Mouse (Mus musculus): ENCODE results near the gene Ppp1r2.

Gene Ppp1r2

DNA sequence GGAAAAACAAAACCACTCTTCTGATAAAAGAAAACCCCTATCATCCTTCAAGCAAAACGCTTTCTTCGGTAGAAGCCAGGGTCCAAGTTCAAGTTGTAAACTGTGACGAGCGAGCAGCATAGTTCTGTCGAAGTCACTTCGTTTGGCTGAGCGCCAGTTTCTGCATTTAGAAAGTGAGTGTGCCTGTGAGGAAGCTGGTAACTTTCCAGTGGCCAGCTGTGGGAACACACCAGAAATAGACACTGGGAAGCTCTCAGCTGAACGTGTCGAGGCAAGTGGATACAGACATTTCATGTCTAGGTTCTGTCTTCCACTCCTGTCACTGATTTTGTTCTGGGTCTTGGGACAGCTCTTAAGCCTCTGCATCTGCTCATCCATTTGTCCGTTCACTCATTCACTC, 15.2 kb upstream of the Ppp1r2 start:
- DNase-seq (ENCODE audit: low spot score) = no peak

- no peak for DNase-seq (ENCODE audit: low spot score)
Measured at GRCm38 (mm10) chr16:31287712-31288111, 12.6 kb upstream of the Ppp1r2 start.

DNA sequence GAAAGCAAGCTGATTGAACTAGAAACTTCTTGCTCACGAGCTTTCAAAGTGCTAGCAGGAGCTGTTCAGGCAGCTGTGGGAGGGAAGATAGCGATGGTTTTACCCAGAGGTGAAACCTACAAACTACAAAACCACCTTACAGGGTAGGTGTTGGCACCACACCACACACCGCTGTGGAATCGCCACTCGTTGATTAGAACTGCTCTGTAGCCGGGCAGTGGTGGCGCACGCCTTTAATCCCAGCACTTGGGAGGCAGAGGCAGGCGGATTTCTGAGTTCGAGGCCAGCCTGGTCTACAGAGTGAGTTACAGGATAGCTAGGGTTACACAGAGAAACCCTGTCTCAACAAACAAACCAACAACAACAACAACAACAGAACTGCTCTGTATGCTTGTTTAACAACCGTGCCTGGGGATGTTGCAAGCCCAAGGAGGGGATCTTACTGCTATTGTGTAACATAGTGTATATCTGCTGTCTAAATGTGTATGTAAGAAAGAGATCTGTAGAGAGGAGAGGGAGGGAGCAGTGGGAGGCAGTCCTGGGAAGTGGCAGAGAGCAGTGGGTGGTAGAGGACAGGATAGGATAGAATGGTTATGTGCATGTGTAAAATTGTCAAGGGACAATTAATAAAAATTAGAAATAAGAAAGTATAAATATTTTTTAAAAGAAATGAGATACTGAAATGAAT, 11.9 kb upstream of the Ppp1r2 start:
- DNase-seq (ENCODE audit: low spot score) = no peak

- DNase-seq (ENCODE audit: low spot score) = no peak
Measured at GRCm38 (mm10) chr16:31281981-31282380, 6.9 kb upstream of the Ppp1r2 start.

- DNase-seq (ENCODE audit: low spot score) = no peak
Measured at GRCm38 (mm10) chr16:31280176-31280575, 5.1 kb upstream of the Ppp1r2 start.

DNA sequence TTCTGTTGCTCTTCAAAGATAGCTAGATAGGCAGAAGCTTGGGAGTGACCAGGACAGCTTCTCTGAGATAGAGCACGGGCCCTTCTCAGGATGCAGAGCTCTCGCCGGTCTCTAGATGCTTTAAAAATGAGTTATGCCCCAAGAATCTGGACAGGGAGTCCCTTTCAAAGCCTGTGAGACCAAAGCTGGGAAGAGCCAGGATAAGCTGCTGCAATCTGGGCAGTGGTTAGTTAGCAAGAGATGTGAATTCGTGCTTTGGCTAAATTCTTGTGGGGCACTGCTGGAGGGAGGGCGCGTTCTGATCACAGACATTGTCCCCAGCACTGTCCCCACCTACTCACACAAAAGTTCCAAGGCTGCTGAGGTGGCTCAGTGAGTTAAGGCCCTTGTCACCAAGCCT, 3.5 kb upstream of the Ppp1r2 start:
- DNase-seq (ENCODE audit: low spot score) = no peak

- no peak for DNase-seq (ENCODE audit: low spot score)
Measured at GRCm38 (mm10) chr16:31278081-31278480, 3.0 kb upstream of the Ppp1r2 start.

GRCm38 (mm10) chr16:31276962-31277361, 1.9 kb upstream of the Ppp1r2 start:
- DNase-seq (ENCODE audit: low spot score) = no peak

DNA sequence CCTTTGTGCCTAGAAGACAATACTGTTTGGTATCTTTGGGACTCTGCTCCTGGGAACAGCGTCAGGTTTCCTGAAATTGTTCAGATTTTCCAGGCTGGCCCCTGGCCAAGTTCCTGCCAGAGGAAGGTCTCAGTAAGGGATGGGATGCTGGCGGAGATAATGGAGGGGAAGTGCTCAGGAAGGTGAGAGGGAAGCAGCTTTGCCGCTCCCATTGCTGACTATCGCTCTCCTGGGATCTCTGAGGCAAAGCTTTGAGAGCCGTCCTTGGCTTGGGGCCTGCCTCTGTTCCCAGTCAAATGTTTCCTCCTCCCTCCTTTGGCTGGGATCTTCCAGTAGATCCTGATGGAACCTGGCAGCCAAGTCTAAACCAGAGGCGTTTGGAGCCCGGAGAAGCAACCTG, 1.5 kb upstream of the Ppp1r2 start:
- DNase-seq (ENCODE audit: low spot score) = no peak

GRCm38 (mm10) chr16:31274084-31274483, 993 bp downstream of the Ppp1r2 start:
- DNase-seq (ENCODE audit: low spot score) = no peak

DNA sequence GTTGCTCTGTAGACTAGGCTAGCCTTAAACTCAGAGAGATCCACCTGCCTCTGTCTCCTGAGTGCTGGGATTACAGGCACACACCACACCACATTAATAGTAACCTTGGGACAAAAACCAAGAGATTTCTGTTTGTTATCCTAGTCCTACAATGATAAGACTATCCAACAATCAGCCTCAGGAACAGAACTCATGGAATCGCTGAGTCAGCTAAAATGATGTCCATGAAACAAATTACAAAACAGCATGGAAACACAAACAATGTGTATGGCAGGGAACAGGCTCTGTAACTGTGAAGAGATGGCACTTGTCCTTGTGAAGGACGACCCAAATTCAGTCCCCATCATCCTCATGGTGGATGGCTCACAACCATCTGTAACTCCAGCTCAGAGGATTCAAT, 8.4 kb downstream of the Ppp1r2 start:
- no peak for DNase-seq (ENCODE audit: low spot score)

GRCm38 (mm10) chr16:31256151-31256550, 18.9 kb downstream of the Ppp1r2 start:
- DNase-seq (ENCODE audit: low spot score) = no peak

DNA sequence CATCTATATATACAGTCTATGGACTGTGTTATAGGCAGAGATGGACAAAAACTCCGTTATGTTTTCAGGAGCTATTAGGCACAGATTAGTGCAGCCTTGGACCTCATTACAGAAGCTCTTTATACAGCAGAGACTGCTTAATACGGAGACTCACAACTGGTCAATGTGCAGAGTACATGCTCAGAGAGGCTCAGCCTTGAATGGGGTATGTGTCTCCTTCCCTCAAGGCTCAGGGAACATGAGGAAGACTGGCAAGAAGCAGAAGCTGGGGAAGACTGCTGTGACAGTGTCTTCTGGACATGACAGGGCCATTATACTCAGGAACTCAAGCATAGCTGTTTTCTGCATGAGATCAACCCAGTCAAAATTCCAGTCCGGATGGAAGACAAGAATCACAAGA, 19.4 kb downstream of the Ppp1r2 start:
- DNase-seq (ENCODE audit: low spot score) = no peak

DNA sequence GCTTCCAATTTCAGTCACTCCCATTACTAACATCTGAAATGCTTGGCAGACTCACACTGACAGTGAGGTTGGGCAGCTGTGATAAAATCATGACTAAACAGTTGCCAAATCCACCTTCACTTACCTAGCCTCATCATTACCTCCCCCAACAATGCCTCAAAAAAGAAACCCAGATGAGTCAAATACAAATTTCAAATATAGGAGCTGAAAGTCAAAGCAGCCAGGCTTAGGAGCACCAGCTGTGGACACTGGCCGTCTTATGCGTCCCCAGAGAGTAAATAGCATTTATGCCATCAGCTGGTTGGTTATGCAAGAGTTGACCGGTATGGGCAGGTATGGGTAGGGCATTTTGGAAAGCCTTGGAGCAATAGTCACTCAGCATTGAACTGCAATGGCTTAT, 25.7 kb downstream of the Ppp1r2 start:
- no peak for DNase-seq (ENCODE audit: low spot score)

GRCm38 (mm10) chr16:31248717-31249116, 26.4 kb downstream of the Ppp1r2 start:
- no peak for DNase-seq (ENCODE audit: low spot score)

- DNase-seq (ENCODE audit: low spot score) = no peak
Measured at GRCm38 (mm10) chr16:31247442-31247841, 27.6 kb downstream of the Ppp1r2 start.

GRCm38 (mm10) chr16:31244053-31244452, 31.0 kb downstream of the Ppp1r2 start:
- no peak for DNase-seq (ENCODE audit: low spot score)

GRCm38 (mm10) chr16:31241433-31241832, 33.6 kb downstream of the Ppp1r2 start:
- DNase-seq (ENCODE audit: low spot score) = no peak

DNA sequence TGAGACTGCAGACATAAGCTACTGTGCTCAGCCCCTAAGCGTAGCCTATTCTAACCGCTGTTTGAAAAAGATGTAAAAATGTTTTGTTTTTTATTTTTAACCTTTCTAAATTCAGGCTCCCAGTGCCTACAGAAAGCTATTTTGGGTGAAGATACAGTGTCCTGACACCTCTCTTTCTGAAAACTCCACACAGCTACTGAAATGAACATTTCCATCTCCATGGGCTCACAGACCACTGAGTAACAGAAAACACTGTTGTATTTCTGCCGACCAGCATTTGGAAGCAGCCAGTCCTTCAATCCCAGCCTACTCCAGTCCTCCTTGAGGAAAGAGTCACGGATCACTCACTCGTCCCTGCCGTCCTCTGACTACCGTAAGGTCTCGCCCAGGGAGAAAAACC, 34.5 kb downstream of the Ppp1r2 start:
- no peak for DNase-seq (ENCODE audit: low spot score)

GRCm38 (mm10) chr16:31238281-31238680, 36.8 kb downstream of the Ppp1r2 start:
- no peak for DNase-seq (ENCODE audit: low spot score)

DNA sequence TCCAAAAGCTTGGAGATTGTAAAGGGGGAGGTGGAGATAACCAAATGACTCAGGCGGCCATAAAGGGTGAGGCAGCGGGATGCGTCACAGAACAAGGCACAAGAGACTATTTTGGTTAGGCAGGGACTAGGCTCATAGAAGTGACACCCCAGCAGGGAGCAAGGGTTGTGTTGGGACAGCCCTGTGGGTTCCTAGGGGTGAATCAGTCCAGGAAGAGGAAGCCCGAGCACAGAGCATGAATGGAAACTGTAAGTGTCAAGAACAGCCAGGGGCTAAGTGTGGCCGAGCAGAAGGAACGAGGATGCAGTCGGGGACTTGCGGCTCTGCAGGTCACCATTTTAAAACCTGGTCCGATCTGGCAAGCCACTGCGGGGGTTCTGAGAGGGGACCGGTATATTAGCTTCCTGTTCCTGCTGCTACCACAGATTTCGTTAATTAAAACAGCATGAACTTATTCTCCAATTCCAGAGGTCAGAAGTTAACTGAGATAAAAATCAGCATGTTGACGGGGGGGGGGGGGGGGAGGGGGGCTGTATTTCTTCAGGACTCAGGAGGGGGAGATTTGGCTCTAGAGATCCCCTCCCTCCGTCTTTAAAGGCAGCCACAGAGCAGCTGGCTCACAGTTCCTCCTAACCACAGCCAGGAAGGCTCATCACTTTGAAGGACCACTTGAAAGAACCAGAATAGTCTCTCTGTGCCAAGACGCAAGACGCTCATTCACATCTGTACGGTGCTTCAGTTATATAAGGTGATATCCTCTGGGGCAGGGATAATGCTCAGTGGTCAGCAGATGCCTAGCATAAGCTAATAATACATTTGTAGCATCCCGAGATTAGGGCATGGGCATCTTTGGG, 39.4 kb downstream of the Ppp1r2 start:
- no peak for DNase-seq (ENCODE audit: low spot score)

DNA sequence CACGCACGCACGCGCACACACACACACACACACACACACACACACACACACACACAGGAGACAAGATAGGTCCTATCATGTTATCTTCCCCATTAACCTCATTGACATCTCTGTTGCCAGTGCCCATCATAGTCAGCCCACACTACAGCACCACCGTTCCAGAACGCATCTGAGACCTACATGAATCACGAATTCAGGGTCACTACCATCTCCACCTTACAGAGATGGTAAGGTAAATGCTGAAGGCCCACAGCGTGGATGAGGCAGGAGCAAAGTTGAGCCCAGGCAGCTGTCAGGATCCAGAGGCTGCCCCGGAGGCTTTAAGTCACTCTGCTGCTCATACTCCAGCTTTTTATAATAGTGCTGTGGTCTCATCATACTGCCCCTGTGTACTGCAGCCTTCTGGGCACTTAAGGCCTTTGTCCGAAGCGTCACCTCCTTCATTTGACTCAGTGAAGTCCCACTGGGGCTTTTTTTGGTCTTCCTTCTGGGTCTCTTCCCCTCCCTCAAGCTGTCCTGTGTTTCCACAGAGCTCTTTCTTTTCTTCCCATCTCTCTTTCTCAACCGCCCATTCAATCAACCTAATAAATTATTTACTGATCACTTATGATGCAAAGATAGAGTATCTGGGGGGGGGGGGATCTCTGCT, 40.1 kb downstream of the Ppp1r2 start:
- no peak for DNase-seq (ENCODE audit: low spot score)

GRCm38 (mm10) chr16:31234356-31234755, 40.7 kb downstream of the Ppp1r2 start:
- no peak for DNase-seq (ENCODE audit: low spot score)
